Mouse (Mus musculus) ES-Bruce4 (cell line): ENCODE measurements around the gene Plekha6. TPM values are rescaled to one million over a fixed set of nuclear protein-coding genes. Genes with fewer than 3 reads are reported as not detected.
A peak's percentile ranks its signal among the peaks of the same experiment; 100 is the strongest.

Source experiments
- H3K27ac ChIP-seq: 2 replicates; pipeline ENCODE4 v1.5.1; 2012; ENCODE audit warnings: low read length, inconsistent platforms; ENCODE audit not compliant: insufficient read depth
- H3K27me3 ChIP-seq: 2 replicates; pipeline ENCODE4 v1.6.1; 2012; ENCODE audit warnings: mild to moderate bottlenecking, low read length, inconsistent platforms; ENCODE audit not compliant: control insufficient read depth, poor library complexity, insufficient read depth, severe bottlenecking
- H3K36me3 ChIP-seq: 2 replicates; pipeline ENCODE4 v1.6.1; 2012; ENCODE audit warnings: inconsistent platforms, mild to moderate bottlenecking, low read length, moderate library complexity; ENCODE audit not compliant: control insufficient read depth, poor library complexity, insufficient read depth, severe bottlenecking
- H3K4me1 ChIP-seq: one replicate; pipeline ENCODE4 v1.8.1; 2011; ENCODE audit warnings: low read length; ENCODE audit not compliant: control insufficient read depth, insufficient read depth
- H3K4me3 ChIP-seq: 2 replicates; pipeline ENCODE4 v1.5.1; 2011; ENCODE audit warnings: low read depth, mild to moderate bottlenecking, low read length
- H3K9ac ChIP-seq: 2 replicates; pipeline ENCODE4 v1.6.1; 2012; ENCODE audit warnings: low read depth, mild to moderate bottlenecking, inconsistent platforms; ENCODE audit not compliant: poor library complexity, severe bottlenecking
- H3K9me3 ChIP-seq: replicated peaks from 2 replicates; pipeline ENCODE4 v1.6.1; 2012; ENCODE audit warnings: mild to moderate bottlenecking, low read length, inconsistent platforms; ENCODE audit not compliant: control insufficient read depth, poor library complexity, insufficient read depth, severe bottlenecking
- CTCF ChIP-seq: IDR thresholded peaks from one replicate; pipeline ENCODE4 v1.8.1; 2011; ENCODE audit warnings: low read depth, low read length
- EP300 ChIP-seq: IDR thresholded peaks from 2 replicates; pipeline ENCODE4 v1.6.1; 2011; ENCODE audit warnings: low read depth, low read length; ENCODE audit not compliant: insufficient read depth
- POLR2A ChIP-seq: IDR thresholded peaks from one replicate; pipeline ENCODE4 v1.8.1; 2011; ENCODE audit warnings: low read length; ENCODE audit not compliant: insufficient read depth
- polyA plus RNA-seq: library from polyadenylated mRNA; stranded (reverse); fragments of >200 nt; gene quantifications from 2 replicates; pipeline ENCODE4 v1.2.4, GENCODE M21; 2011; ENCODE audit warnings: low read depth; ENCODE audit not compliant: missing spikeins, insufficient read depth, insufficient read length

Gene Plekha6
- polyA plus RNA-seq, 1 experiment: 1.3 TPM

GRCm38 (mm10) chr1:133263134-133263533 lies 99.1 kb downstream of the Plekha6 start:
- H3K4me1 ChIP-seq: no peaks in the 10 kb centered on the region
- no peak overlapping the region for H3K27ac ChIP-seq
- no peaks in the 10 kb centered on the region for H3K9me3 ChIP-seq
- no peaks in the 10 kb centered on the region for H3K36me3 ChIP-seq
- TF ChIP-seq EP300 (no peak), CTCF (no peak), POLR2A (no peak)
- no peak overlapping the region for H3K4me3 ChIP-seq
- H3K27me3 ChIP-seq: no peaks in the 10 kb centered on the region
- no peak overlapping the region for H3K9ac ChIP-seq

GRCm38 (mm10) chr1:133264367-133264766 lies 100.4 kb downstream of the Plekha6 start:
- H3K9me3 ChIP-seq: no peaks in the 10 kb centered on the region
- H3K36me3 ChIP-seq: no peaks in the 10 kb centered on the region
- TF ChIP-seq EP300 (no peak), CTCF (no peak), POLR2A (no peak)
- H3K9ac ChIP-seq: no peak overlapping the region
- H3K27ac ChIP-seq: no peak overlapping the region
- no peaks in the 10 kb centered on the region for H3K27me3 ChIP-seq
- H3K4me3 ChIP-seq: no peak overlapping the region
- no peaks in the 10 kb centered on the region for H3K4me1 ChIP-seq

- H3K9ac ChIP-seq: no peak overlapping the region
- H3K36me3 ChIP-seq: no peaks in the 10 kb centered on the region
Observed at GRCm38 (mm10) chr1:133265114-133265766, 101.2 kb downstream of the Plekha6 start.

GRCm38 (mm10) chr1:133267094-133267493 lies 103.1 kb downstream of the Plekha6 start:
- H3K27ac ChIP-seq: no peak overlapping the region
- TF ChIP-seq CTCF: no peak
- no peak for TF ChIP-seq POLR2A
- TF ChIP-seq EP300: no peak
- no peak overlapping the region for H3K4me3 ChIP-seq
- H3K27me3 ChIP-seq: no peaks in the 10 kb centered on the region
- H3K9ac ChIP-seq: no peak overlapping the region
- H3K9me3 ChIP-seq: no peaks in the 10 kb centered on the region
- no peaks in the 10 kb centered on the region for H3K36me3 ChIP-seq
- H3K4me1 ChIP-seq: no peaks in the 10 kb centered on the region

More at GRCm38 (mm10) chr1:133265114-133265766, 101.2 kb downstream of the Plekha6 start:
- Histone ChIP-seq H3K4me1 (no peaks in the 10 kb centered on the region), H3K9me3 (no peaks in the 10 kb centered on the region), H3K27ac (no peak overlapping the region; the same call in 1 of the 2 replicates), H3K27me3 (no peaks in the 10 kb centered on the region), H3K4me3 (no peak overlapping the region)
- TF ChIP-seq EP300 (no peak), CTCF (peak; percentile 61), POLR2A (no peak)

- no peak overlapping the region for H3K4me3 ChIP-seq
- no peaks in the 10 kb centered on the region for H3K27me3 ChIP-seq
- H3K9ac ChIP-seq: no peak overlapping the region
- TF ChIP-seq CTCF (no peak), EP300 (peak; percentile 49; the same call in 1 of the 2 replicates)
- H3K27ac ChIP-seq: no peak overlapping the region
- H3K9me3 ChIP-seq: no peaks in the 10 kb centered on the region
- no peaks in the 10 kb centered on the region for H3K4me1 ChIP-seq
- H3K36me3 ChIP-seq: no peaks in the 10 kb centered on the region
Observed at GRCm38 (mm10) chr1:133267813-133268492, 103.9 kb downstream of the Plekha6 start.

- no peak for TF ChIP-seq EP300
- TF ChIP-seq POLR2A: no peak
- TF ChIP-seq CTCF: peak; percentile 30
- no peaks in the 10 kb centered on the region for H3K4me1 ChIP-seq
- H3K27ac ChIP-seq: no peak overlapping the region
- H3K36me3 ChIP-seq: no peaks in the 10 kb centered on the region
- no peaks in the 10 kb centered on the region for H3K9me3 ChIP-seq
- H3K9ac ChIP-seq: no peak overlapping the region
- H3K4me3 ChIP-seq: no peak overlapping the region
- H3K27me3 ChIP-seq: no peaks in the 10 kb centered on the region
Observed at GRCm38 (mm10) chr1:133268503-133268902, 104.5 kb downstream of the Plekha6 start.
